Mouse (Mus musculus): Measurements from ENCODE around the gene Bud31.

GRCm38 (mm10) chr5:145129124-145129523 is 11.0 kb upstream of the Bud31 start:
- TF ChIP-seq POLR2A (IDR thresholded peaks at IDR 0.05; ENCODE audit: insufficient read depth, low read depth, low read length) (no peak), EP300 (IDR thresholded peaks at IDR 0.05; ENCODE audit: insufficient read depth, low read depth, low read length) (no peak)

Data from heart, adult 2 months (tissue).